Mouse (Mus musculus) lung, embryonic 14.5 days (tissue): ENCODE measurements at regions not wholly inside any gene's neighbourhood (a gene's known extent, or its start where the extent isn't known, plus 50 kb on each side); places are given as distances from the start of the nearest gene placed in this dataset.
A peak's percentile ranks its signal among the peaks of the same experiment; 100 is the strongest.
"Not testable (repeated sequence)": the region's sequence is repeated elsewhere in the genome, so short reads cannot be mapped to it uniquely, and the experiment has no call there.

ENCODE experiments used
- ATAC-seq: fragments of 200-750 bp; cut with Nextera tagmentation; 2 replicates; pipeline ENCODE4 v1.8.0; 2017; ENCODE audit warnings: mild to moderate bottlenecking, moderate TSS enrichment, moderate library complexity; ENCODE audit not compliant: insufficient read depth
- DNase-seq: peaks from one replicate; pipeline ENCODE4 v3.0.0-alpha.2; 2015
- H3K27ac ChIP-seq: fragments of 300-500 bp; sonication (generic); 2 replicates; pipeline ENCODE4 v1.5.1; 2014; ENCODE audit warnings: low read depth, mild to moderate bottlenecking, moderate library complexity
- H3K27me3 ChIP-seq: fragments of 300-500 bp; sonication (generic); 2 replicates; pipeline ENCODE4 v1.6.1; 2014; ENCODE audit warnings: low read length, control low read depth; ENCODE audit not compliant: insufficient read depth
- H3K36me3 ChIP-seq: fragments of 300-500 bp; sonication (generic); 2 replicates; pipeline ENCODE4 v1.6.1; 2014; ENCODE audit warnings: control low read depth; ENCODE audit not compliant: insufficient read depth
- H3K4me1 ChIP-seq: fragments of 300-500 bp; sonication (generic); 2 replicates; pipeline ENCODE4 v1.6.1; 2014; ENCODE audit warnings: antibody characterized with exemption, control low read depth; ENCODE audit not compliant: insufficient read depth
- H3K4me2 ChIP-seq: fragments of 300-500 bp; sonication (generic); 2 replicates; pipeline ENCODE4 v1.6.1; 2014; ENCODE audit warnings: mild to moderate bottlenecking
- H3K4me3 ChIP-seq: fragments of 300-500 bp; sonication (generic); 2 replicates; pipeline ENCODE4 v1.5.1; 2014; ENCODE audit warnings: low read depth, low read length
- H3K9ac ChIP-seq: fragments of 300-500 bp; sonication (generic); 2 replicates; pipeline ENCODE4 v1.6.1; 2014
- H3K9me3 ChIP-seq: fragments of 300-500 bp; sonication (generic); 2 replicates; pipeline ENCODE4 v1.6.1; 2016; ENCODE audit warnings: low read depth, low read length, control low read depth
- CTCF ChIP-seq: IDR thresholded peaks from 2 replicates; pipeline ENCODE4 v1.5.1; 2016; ENCODE audit warnings: antibody characterized with exemption, low read depth
- WGBS: fragments of 180-500 bp; shearing (Covaris S2); extraction: QIAGEN DNeasy Blood & Tissue Kit; methylation state at CpG from one replicate; pipeline ENCODE4 v1.1.7; 2014; 5-methylcytosine and 5-hydroxymethylcytosine counted together

DNA sequence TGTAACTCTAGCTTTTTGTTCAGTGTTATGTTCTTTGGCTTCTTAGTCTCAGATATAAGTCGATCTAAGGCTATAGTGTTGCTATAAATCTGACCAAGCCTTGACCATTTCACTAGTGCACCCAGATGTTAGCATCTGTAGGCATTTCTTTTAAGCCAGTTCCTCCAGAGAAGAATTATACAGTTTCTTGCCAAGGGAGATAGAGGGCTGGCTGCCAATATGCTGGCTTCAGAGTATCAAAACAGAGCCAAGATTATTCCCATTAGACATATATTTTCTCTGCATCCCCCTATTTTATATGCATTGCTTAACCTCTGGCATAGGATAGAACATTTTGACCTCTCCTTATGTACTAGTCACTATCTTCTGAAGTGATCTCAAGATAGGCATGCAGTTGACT is 487.5 kb downstream of the Synb start:
- TF ChIP-seq CTCF = no peak
- Histone ChIP-seq H3K9me3 (no peaks in the 10 kb centered on the region), H3K4me3 (no peak overlapping the region), H3K36me3 (no peaks in the 10 kb centered on the region), H3K9ac (no peak overlapping the region), H3K4me2 (no peak overlapping the region), H3K27ac (no peak overlapping the region), H3K27me3 (no peaks in the 10 kb centered on the region), H3K4me1 (no peaks in the 10 kb centered on the region)
- 63% methylated on average over 1 of the region's 1 CpGs for WGBS
- ATAC-seq (no peak), DNase-seq (peak; percentile 54)

- H3K9ac ChIP-seq = no peak overlapping the region
- H3K36me3 ChIP-seq = no peaks in the 10 kb centered on the region
- TF ChIP-seq CTCF = no peak
- H3K27me3 ChIP-seq = no peaks in the 10 kb centered on the region
- no peaks in the 10 kb centered on the region for H3K9me3 ChIP-seq
- no peaks in the 10 kb centered on the region for H3K4me1 ChIP-seq
- H3K4me3 ChIP-seq = no peak overlapping the region
- no peak overlapping the region for H3K27ac ChIP-seq
- DNase-seq = no peak
- ATAC-seq = no peak
- 95% methylated on average over 3 of the region's 3 CpGs for WGBS
- no peak overlapping the region for H3K4me2 ChIP-seq
Observed at GRCm38 (mm10) chr14:68784395-68784794, 509.7 kb downstream of the Synb start.

DNA sequence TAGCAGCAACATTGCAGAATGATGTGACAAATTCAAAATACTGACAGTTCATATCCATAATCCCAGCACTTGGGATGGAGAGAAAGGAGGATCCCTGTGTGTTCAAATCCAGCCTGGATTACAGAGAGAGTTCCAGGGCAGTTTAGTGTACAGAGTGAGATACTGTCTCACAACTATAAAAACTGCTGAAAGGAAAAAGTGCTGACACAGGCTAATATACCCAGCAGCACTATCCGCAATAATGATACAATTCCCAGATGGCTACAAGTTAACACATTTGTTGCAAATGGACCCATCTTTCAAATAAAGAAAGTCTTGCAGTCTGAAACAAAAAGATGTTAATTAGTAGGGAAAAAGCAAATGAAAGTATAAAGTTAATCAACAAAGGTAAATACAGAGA is 510.9 kb downstream of the Synb start:
- no peaks in the 10 kb centered on the region for H3K4me1 ChIP-seq
- ATAC-seq (no peak), DNase-seq (no peak)
- H3K9me3 ChIP-seq = no peaks in the 10 kb centered on the region
- H3K9ac ChIP-seq = no peak overlapping the region
- TF ChIP-seq CTCF = no peak
- no peaks in the 10 kb centered on the region for H3K27me3 ChIP-seq
- no peak overlapping the region for H3K4me2 ChIP-seq
- H3K4me3 ChIP-seq = no peak overlapping the region
- no peak overlapping the region for H3K27ac ChIP-seq
- 98% methylated on average over 1 of the region's 1 CpGs for WGBS
- no peaks in the 10 kb centered on the region for H3K36me3 ChIP-seq

- H3K9me3 ChIP-seq = no peaks in the 10 kb centered on the region
- ATAC-seq (no peak), DNase-seq (no peak)
- H3K4me2 ChIP-seq = no peak overlapping the region
- H3K27ac ChIP-seq = no peak overlapping the region
- no peaks in the 10 kb centered on the region for H3K36me3 ChIP-seq
- H3K9ac ChIP-seq = no peak overlapping the region
- no peaks in the 10 kb centered on the region for H3K27me3 ChIP-seq
- no peaks in the 10 kb centered on the region for H3K4me1 ChIP-seq
- H3K4me3 ChIP-seq = no peak overlapping the region
- 64% methylated on average over 2 of the region's 2 CpGs for WGBS
- no peak for TF ChIP-seq CTCF
Observed at GRCm38 (mm10) chr14:68770411-68770810, 523.7 kb downstream of the Synb start.

DNA sequence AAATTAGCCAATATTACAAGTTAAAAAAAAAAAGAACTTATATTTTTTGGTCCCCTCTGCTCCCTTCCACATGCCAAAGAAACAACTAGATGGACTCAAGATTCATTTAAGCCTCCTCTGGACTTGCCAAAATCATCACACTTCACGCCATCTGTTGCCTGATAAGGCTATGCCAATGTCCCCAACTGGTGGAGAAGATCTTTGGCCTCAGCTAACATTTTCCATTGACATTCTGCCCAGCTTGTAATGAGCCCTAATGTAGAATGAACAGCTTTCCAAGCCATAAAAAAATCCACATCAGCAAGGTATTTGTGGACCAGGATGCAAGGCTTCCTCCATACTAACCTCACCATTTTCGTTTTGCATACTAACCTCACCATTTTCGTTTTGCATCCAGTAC is 531.2 kb downstream of the Synb start:
- H3K27me3 ChIP-seq = no peaks in the 10 kb centered on the region
- DNase-seq = no peak
- ATAC-seq = no peak
- H3K9ac ChIP-seq = no peak overlapping the region
- H3K4me2 ChIP-seq = no peak overlapping the region
- no peak overlapping the region for H3K4me3 ChIP-seq
- 72% methylated on average over 3 of the region's 3 CpGs for WGBS
- no peak for TF ChIP-seq CTCF
- H3K27ac ChIP-seq = no peak overlapping the region
- H3K4me1 ChIP-seq = no peaks in the 10 kb centered on the region
- no peaks in the 10 kb centered on the region for H3K9me3 ChIP-seq
- H3K36me3 ChIP-seq = no peaks in the 10 kb centered on the region

GRCm38 (mm10) chr14:68744661-68745060 is 549.4 kb downstream of the Synb start:
- ATAC-seq (no peak), DNase-seq (no peak)

GRCm38 (mm10) chr14:68738474-68738873 is 555.6 kb downstream of the Synb start:
- Histone ChIP-seq H3K36me3 (no peaks in the 10 kb centered on the region), H3K9me3 (no peaks in the 10 kb centered on the region), H3K4me2 (no peak overlapping the region), H3K27ac (no peak overlapping the region), H3K4me1 (no peaks in the 10 kb centered on the region), H3K4me3 (no peak overlapping the region), H3K9ac (no peak overlapping the region), H3K27me3 (no peaks in the 10 kb centered on the region)
- DNase-seq (no peak), ATAC-seq (no peak)
- 0% methylated on average over 1 of the region's 1 CpGs for WGBS
- TF ChIP-seq CTCF = no peak

More at GRCm38 (mm10) chr14:68744661-68745060, 549.4 kb downstream of the Synb start:
- WGBS = 37% methylated on average over 2 of the region's 2 CpGs
- Histone ChIP-seq H3K4me1 (no peaks in the 10 kb centered on the region), H3K36me3 (no peaks in the 10 kb centered on the region), H3K4me2 (no peak overlapping the region), H3K9me3 (no peaks in the 10 kb centered on the region), H3K27ac (no peak overlapping the region), H3K9ac (no peak overlapping the region), H3K4me3 (no peak overlapping the region), H3K27me3 (no peaks in the 10 kb centered on the region)
- TF ChIP-seq CTCF = no peak

DNA sequence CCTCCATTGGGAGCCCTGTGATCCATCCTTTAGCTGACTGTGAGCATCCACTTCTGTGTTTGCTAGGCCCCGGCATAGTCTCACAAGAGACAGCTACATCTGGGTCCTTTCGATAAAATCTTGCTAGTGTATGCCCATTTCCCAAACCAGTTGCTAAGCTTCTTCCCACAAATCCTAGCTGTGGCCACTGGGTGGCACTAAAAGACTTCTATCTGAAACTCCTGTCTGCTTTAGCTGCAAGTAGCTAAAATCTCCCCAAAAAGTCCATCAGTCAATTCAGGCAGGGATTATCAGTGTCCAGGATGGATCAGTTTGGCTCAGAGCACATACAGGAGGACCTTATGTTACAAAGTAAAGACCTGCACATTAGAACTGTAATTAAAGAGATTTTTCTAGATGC is 558.3 kb downstream of the Synb start:
- H3K4me3 ChIP-seq, H3K9ac ChIP-seq, H3K4me1 ChIP-seq, H3K27me3 ChIP-seq, H3K36me3 ChIP-seq, H3K27ac ChIP-seq, H3K4me2 ChIP-seq, H3K9me3 ChIP-seq, ATAC-seq: not testable (repeated sequence)
- 37% methylated on average over 2 of the region's 2 CpGs for WGBS
- peak; percentile 70 for TF ChIP-seq CTCF
- peak; percentile 92 for DNase-seq
